ENCODE assay signal across 17 mouse cellular contexts in the genomic region with DNA sequence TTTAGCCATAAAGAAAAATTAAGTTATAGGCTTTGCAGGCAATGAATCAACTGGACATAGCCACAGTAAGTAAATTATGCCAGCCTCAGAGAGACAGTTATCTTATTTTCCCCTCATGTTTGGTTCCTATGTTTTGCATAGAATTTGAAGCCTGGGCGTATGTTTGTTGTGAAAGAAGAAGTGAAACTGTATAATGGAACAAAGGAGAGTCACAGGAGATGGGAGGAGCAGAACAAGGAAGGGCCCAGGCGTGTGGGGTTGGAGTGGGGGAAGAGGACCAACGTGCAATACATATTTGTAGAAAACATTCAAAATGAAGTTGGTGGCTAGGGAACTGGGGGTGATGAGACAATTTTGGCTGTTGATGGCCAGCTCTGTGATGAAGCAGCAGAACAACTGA. TPM values are rescaled to one million over a fixed set of nuclear protein-coding genes. Genes with fewer than 3 reads are reported as not detected.
A peak's percentile ranks its signal among the peaks of the same experiment; 100 is the strongest.
DNase-seq lines count a peak whose midpoint lies in the region; ATAC-seq and TF ChIP-seq lines count a peak whose summit lies in the region.
"Had no signal": no experiment of that assay in that cellular context is flagged by ENCODE, and none has a peak within 500 bp of the region (broad histone marks: within the 10 kb centered on the region; RNA-seq: fewer than 3 reads in every experiment).

No protein-coding gene starts in this region.

- H3K4me1 ChIP-seq in heart, adult 2 months (ENCODE audit: control insufficient read depth, insufficient read depth, low read length), result peaks cover 4% of the 10 kb centered on the region; the same call in 1 of the 2 replicates
- H3K4me1 ChIP-seq in small intestine, adult 2 months (ENCODE audit: control insufficient read depth, insufficient read depth, insufficient read length, low read length), result no peaks in the 10 kb centered on the region
- H3K4me1 ChIP-seq in midbrain, embryonic 16.5 days (ENCODE audit: control insufficient read depth, insufficient read depth, low read length), result no peaks in the 10 kb centered on the region
- H3K4me1 ChIP-seq: forebrain, embryonic 15.5 days had no signal

- peaks cover 4% of the 10 kb centered on the region for H3K36me3 ChIP-seq in heart, adult 2 months (ENCODE audit: control insufficient read depth, insufficient read depth, low read length)
- H3K36me3 ChIP-seq in small intestine, adult 2 months (ENCODE audit: control insufficient read depth, insufficient read depth, low read length), result peaks cover 24% of the 10 kb centered on the region
- H3K36me3 ChIP-seq in midbrain, embryonic 16.5 days (ENCODE audit: control insufficient read depth, insufficient read depth, low read length), result peaks cover 21% of the 10 kb centered on the region

- no peak overlapping the region for H3K4me3 ChIP-seq in heart, adult 2 months
- no peak overlapping the region for H3K4me3 ChIP-seq in small intestine, adult 2 months (ENCODE audit: low read depth, low read length)
- H3K4me3 ChIP-seq in midbrain, embryonic 16.5 days (ENCODE audit: low read depth, low read length), result no peak overlapping the region
- H3K4me3 ChIP-seq: forebrain, embryonic 15.5 days; myocyte had no signal

- 78% methylated on average over 3 of the region's 3 CpGs for WGBS in heart, adult 2 months
- WGBS in small intestine, adult 2 months, result 65% methylated on average over 3 of the region's 3 CpGs
- WGBS in midbrain, embryonic 16.5 days, result 90% methylated on average over 3 of the region's 3 CpGs

- ATAC-seq in CD4-positive, CD25-positive, alpha-beta regulatory T cell, adult 4 months, result peak; percentile 59
- ATAC-seq in inflammation-experienced regulatory T-cells, adult 6 months, result peak; percentile 62
- ATAC-seq in midbrain, embryonic 16.5 days, result no peak
- ATAC-seq: forebrain, embryonic 15.5 days had no signal

- no peak overlapping the region for H3K4me2 ChIP-seq in midbrain, embryonic 16.5 days (ENCODE audit: low read length)
- H3K4me2 ChIP-seq: forebrain, embryonic 15.5 days had no signal

- H3K27me3 ChIP-seq in heart, adult 2 months (ENCODE audit: control insufficient read depth, insufficient read depth, low read length), result no peaks in the 10 kb centered on the region
- no peaks in the 10 kb centered on the region for H3K27me3 ChIP-seq in small intestine, adult 2 months (ENCODE audit: control insufficient read depth, insufficient read depth, low read length)
- no peaks in the 10 kb centered on the region for H3K27me3 ChIP-seq in midbrain, embryonic 16.5 days (ENCODE audit: control insufficient read depth, insufficient read depth, low read depth, low read length)
- H3K27me3 ChIP-seq: forebrain, embryonic 15.5 days had no signal

- H3K9me3 ChIP-seq in midbrain, embryonic 16.5 days (replicated peaks; ENCODE audit: control insufficient read depth, low read length, poor library complexity, severe bottlenecking), result no peaks in the 10 kb centered on the region
- H3K9me3 ChIP-seq: forebrain, embryonic 15.5 days had no signal

- TF ChIP-seq POLR2A in heart, adult 2 months (IDR thresholded peaks at IDR 0.05; ENCODE audit: insufficient read depth, low read depth, low read length), result no peak
- TF ChIP-seq POLR2A in small intestine, adult 2 months (IDR thresholded peaks at IDR 0.05; ENCODE audit: low read depth, low read length), result no peak

- no peak overlapping the region for H3K9ac ChIP-seq in heart, adult 2 months (ENCODE audit: low read depth, low read length)
- H3K9ac ChIP-seq in midbrain, embryonic 16.5 days (ENCODE audit: low read depth, low read length), result no peak overlapping the region
- H3K9ac ChIP-seq: forebrain, embryonic 15.5 days had no signal

- peak in 1 of 2 experiments; percentile 40 for DNase-seq in heart, adult 2 months
- DNase-seq in heart, postnatal 4 days, result no peak
- DNase-seq in kidney, adult 11 months, result no peak
- DNase-seq in left cerebral cortex, postnatal 36 days (ENCODE audit: low spot score in 2 of 2), result no peak
- DNase-seq: kidney, postnatal 14 days had no signal

- TF ChIP-seq CTCF in heart, adult 2 months (IDR thresholded peaks at IDR 0.05), result no peak
- TF ChIP-seq CTCF in small intestine, adult 2 months (IDR thresholded peaks at IDR 0.05; ENCODE audit: extremely low read depth, insufficient read length, insufficient replicate concordance, low read depth, low read length), result no peak

- intact Hi-C loops in heart, adult 2 months (cut with DNase I), result no loop called here
- intact Hi-C loops in left cerebral cortex, postnatal 36 days (cut with DNase I), result loop anchor here (10.0 kb wide), 1 partner anchor 235 kb away; no protein-coding TSS in a partner anchor

- H3K79me2 ChIP-seq in heart, adult 2 months (replicated peaks; ENCODE audit: control insufficient read depth, insufficient read depth, low read length), result no peaks in the 10 kb centered on the region

- peak overlapping the region; percentile 7; the same call in 1 of the 2 replicates for H3K27ac ChIP-seq in heart, adult 2 months
- H3K27ac ChIP-seq in small intestine, adult 2 months (ENCODE audit: insufficient read depth, low read depth, low read length), result 0 out of 2 replicates have a peak overlapping the region, but pooled peaks have one; percentile 7
- no peak overlapping the region for H3K27ac ChIP-seq in midbrain, embryonic 16.5 days (ENCODE audit: low read length)
- H3K27ac ChIP-seq: forebrain, embryonic 15.5 days had no signal

- 0 out of 2 replicates have a peak, but pooled peaks have one; percentile 9 for TF ChIP-seq EP300 in heart, adult 2 months (IDR thresholded peaks at IDR 0.05; ENCODE audit: insufficient read depth, low read depth, low read length)

RNA-seq across cellular contexts. Expression of gene Fndc7, which starts 10.3 kb away (rescaled TPM):
- total RNA-seq in heart, adult 2 months (2021), result under 1 TPM; 0.08 to 0.16 TPM
- 0.27 and 0.47 TPM in 2 replicates for polyA plus RNA-seq in heart, adult 2 months (2012; rRNA removed)
- under 1 TPM; 0.09 to 0.14 TPM for total RNA-seq in heart, postnatal 4 days (2021)
- under 1 TPM; 0.22 to 0.68 TPM for polyA plus RNA-seq in CD4-positive, CD25-positive, alpha-beta regulatory T cell, adult 4 months (2017; shearing (Covaris generic))
- polyA plus RNA-seq in inflammation-experienced regulatory T-cells, adult 6 months (2017; shearing (Covaris generic)), result under 1 TPM in 1 of 3 experiments, not detected in 2; 0.21 TPM
- polyA plus RNA-seq in small intestine, adult 2 months (2012; rRNA removed), result 0.10 TPM in 2 replicates
- 0.08 TPM in 1 of 2 replicates, not detected in the other for polyA plus RNA-seq in midbrain, embryonic 16.5 days (2015; fragmentation: Nextera tagmentation; extraction: Ambion mirVana)
- total RNA-seq in left cerebral cortex, postnatal 36 days (2021), result not detected
- total RNA-seq: gastrocnemius, postnatal 25 days had no signal
- polyA plus RNA-seq: forebrain, embryonic 15.5 days; heart, postnatal 0 days; limb, embryonic 11.5 days had no signal

RNA-seq across cellular contexts. Expression of gene Prpf38b, which starts 11.4 kb away (rescaled TPM):
- total RNA-seq in heart, adult 2 months (2021), result 10 to 100 TPM; 17.3 to 21.1 TPM
- 13.6 and 17.8 TPM in 2 replicates for polyA plus RNA-seq in heart, adult 2 months (2012; rRNA removed)
- 10 to 100 TPM; 31.8 to 36.2 TPM for total RNA-seq in heart, postnatal 4 days (2021)
- polyA plus RNA-seq in CD4-positive, CD25-positive, alpha-beta regulatory T cell, adult 4 months (2017; shearing (Covaris generic)), result 100 to 1,000 TPM; 117 to 127 TPM
- 100 to 1,000 TPM in 2 of 3 experiments, 10 to 100 TPM in 1; 89.4 to 147 (median 131) TPM for polyA plus RNA-seq in inflammation-experienced regulatory T-cells, adult 6 months (2017; shearing (Covaris generic))
- 38.0 and 73.9 TPM in 2 replicates for polyA plus RNA-seq in small intestine, adult 2 months (2012; rRNA removed)
- polyA plus RNA-seq in midbrain, embryonic 16.5 days (2015; fragmentation: Nextera tagmentation; extraction: Ambion mirVana), result 54.2 and 56.8 TPM in 2 replicates
- 10 to 100 TPM; 28.0 to 54.5 TPM for total RNA-seq in left cerebral cortex, postnatal 36 days (2021)

RNA-seq across cellular contexts. Expression of gene Henmt1, which starts 39.5 kb away (rescaled TPM):
- not detected for total RNA-seq in heart, adult 2 months (2021)
- polyA plus RNA-seq in heart, adult 2 months (2012; rRNA removed), result not detected in 2 replicates
- not detected for total RNA-seq in heart, postnatal 4 days (2021)
- polyA plus RNA-seq in CD4-positive, CD25-positive, alpha-beta regulatory T cell, adult 4 months (2017; shearing (Covaris generic)), result 1 to 10 TPM in 1 of 2 experiments, not detected in 1; 2.3 TPM
- polyA plus RNA-seq in inflammation-experienced regulatory T-cells, adult 6 months (2017; shearing (Covaris generic)), result under 1 TPM in 1 of 3 experiments, not detected in 2; 0.60 TPM
- not detected in 2 replicates for polyA plus RNA-seq in small intestine, adult 2 months (2012; rRNA removed)
- 2.9 and 3.0 TPM in 2 replicates for polyA plus RNA-seq in midbrain, embryonic 16.5 days (2015; fragmentation: Nextera tagmentation; extraction: Ambion mirVana)
- total RNA-seq in left cerebral cortex, postnatal 36 days (2021), result 1 to 10 TPM; 1.3 to 2.3 TPM
- total RNA-seq: gastrocnemius, postnatal 25 days had no signal
- polyA plus RNA-seq: heart, postnatal 0 days; myocyte had no signal

RNA-seq across cellular contexts. Expression of gene Gm9857, which starts 40.1 kb away (rescaled TPM):
- not detected for total RNA-seq in heart, adult 2 months (2021)
- polyA plus RNA-seq in heart, adult 2 months (2012; rRNA removed), result not detected in 2 replicates
- total RNA-seq in heart, postnatal 4 days (2021), result not detected
- not detected for polyA plus RNA-seq in CD4-positive, CD25-positive, alpha-beta regulatory T cell, adult 4 months (2017; shearing (Covaris generic))
- not detected for polyA plus RNA-seq in inflammation-experienced regulatory T-cells, adult 6 months (2017; shearing (Covaris generic))
- not detected in 2 replicates for polyA plus RNA-seq in small intestine, adult 2 months (2012; rRNA removed)
- 0.80 TPM in 1 of 2 replicates, not detected in the other for polyA plus RNA-seq in midbrain, embryonic 16.5 days (2015; fragmentation: Nextera tagmentation; extraction: Ambion mirVana)
- not detected for total RNA-seq in left cerebral cortex, postnatal 36 days (2021)
- total RNA-seq: gastrocnemius, postnatal 25 days; layer of hippocampus, postnatal 25 days had no signal
- polyA plus RNA-seq: embryonic facial prominence, embryonic 14.5 days; heart, postnatal 0 days; limb, embryonic 11.5 days; lung, embryonic 16.5 days; myocyte had no signal

RNA-seq across cellular contexts. Expression of gene Stxbp3, which starts 59.8 kb away (rescaled TPM):
- 10 to 100 TPM; 25.7 to 27.3 TPM for total RNA-seq in heart, adult 2 months (2021)
- 7.0 and 11.8 TPM in 2 replicates for polyA plus RNA-seq in heart, adult 2 months (2012; rRNA removed)
- 10 to 100 TPM; 30.6 to 31.7 TPM for total RNA-seq in heart, postnatal 4 days (2021)
- 10 to 100 TPM; 76.9 to 97.7 TPM for polyA plus RNA-seq in CD4-positive, CD25-positive, alpha-beta regulatory T cell, adult 4 months (2017; shearing (Covaris generic))
- polyA plus RNA-seq in inflammation-experienced regulatory T-cells, adult 6 months (2017; shearing (Covaris generic)), result 10 to 100 TPM; 72.7 to 91.3 (median 78.2) TPM
- 1.7 and 4.5 TPM in 2 replicates for polyA plus RNA-seq in small intestine, adult 2 months (2012; rRNA removed)
- 16.2 and 16.9 TPM in 2 replicates for polyA plus RNA-seq in midbrain, embryonic 16.5 days (2015; fragmentation: Nextera tagmentation; extraction: Ambion mirVana)
- 10 to 100 TPM; 22.4 to 23.7 TPM for total RNA-seq in left cerebral cortex, postnatal 36 days (2021)
